Mouse (Mus musculus) thymus, adult 18-20 months (tissue): Measurements from ENCODE around the gene Map1b.

Experiments
- DNase-seq, 2 experiments: peaks; one replicate each; pipeline ENCODE4 v3.0.0; 2022; ENCODE audit warnings: mixed read lengths in 2 of 2

Gene Map1b

GRCm38 (mm10) chr13:99485861-99486260, 30.5 kb downstream of the Map1b start:
- no peak for DNase-seq

- no peak for DNase-seq
These were observed 31.0 kb downstream of the Map1b start for GRCm38 (mm10) chr13:99485331-99485733.

- no peak for DNase-seq
These were observed 31.4 kb downstream of the Map1b start for GRCm38 (mm10) chr13:99484905-99485304.

GRCm38 (mm10) chr13:99483433-99483832, 32.9 kb downstream of the Map1b start:
- DNase-seq, result no peak

GRCm38 (mm10) chr13:99475488-99475887, 40.9 kb downstream of the Map1b start:
- no peak for DNase-seq

- no peak for DNase-seq
These were observed 41.3 kb downstream of the Map1b start for GRCm38 (mm10) chr13:99475033-99475432.

GRCm38 (mm10) chr13:99474108-99474507, 42.2 kb downstream of the Map1b start:
- DNase-seq, result no peak

- no peak for DNase-seq
These were observed 44.3 kb downstream of the Map1b start for GRCm38 (mm10) chr13:99472028-99472427.

GRCm38 (mm10) chr13:99470084-99470483, 46.3 kb downstream of the Map1b start:
- no peak for DNase-seq

GRCm38 (mm10) chr13:99468267-99468666, 48.1 kb downstream of the Map1b start:
- no peak for DNase-seq

- DNase-seq, result no peak
These were observed 49.5 kb downstream of the Map1b start for GRCm38 (mm10) chr13:99466811-99467315.

GRCm38 (mm10) chr13:99466064-99466463, 50.3 kb downstream of the Map1b start:
- DNase-seq, result no peak

GRCm38 (mm10) chr13:99464551-99464950, 51.8 kb downstream of the Map1b start:
- DNase-seq, result no peak

- DNase-seq, result no peak
These were observed 54.5 kb downstream of the Map1b start for GRCm38 (mm10) chr13:99461886-99462285.

- DNase-seq, result no peak
These were observed 56.7 kb downstream of the Map1b start for GRCm38 (mm10) chr13:99459612-99460011.

- no peak for DNase-seq
These were observed 57.5 kb downstream of the Map1b start for GRCm38 (mm10) chr13:99458658-99459386.

- DNase-seq, result no peak
These were observed 61.4 kb downstream of the Map1b start for GRCm38 (mm10) chr13:99454977-99455376.

- DNase-seq, result no peak
These were observed 63.9 kb downstream of the Map1b start for GRCm38 (mm10) chr13:99452444-99452843.

- no peak for DNase-seq
These were observed 65.1 kb downstream of the Map1b start for GRCm38 (mm10) chr13:99451276-99451675.

GRCm38 (mm10) chr13:99450766-99451165, 65.6 kb downstream of the Map1b start:
- DNase-seq, result no peak

GRCm38 (mm10) chr13:99449547-99449946, 66.8 kb downstream of the Map1b start:
- no peak for DNase-seq

- DNase-seq, result no peak
These were observed 68.1 kb downstream of the Map1b start for GRCm38 (mm10) chr13:99448278-99448677.

- DNase-seq, result no peak
These were observed 68.7 kb downstream of the Map1b start for GRCm38 (mm10) chr13:99447403-99448199.

- DNase-seq, result no peak
These were observed 69.3 kb downstream of the Map1b start for GRCm38 (mm10) chr13:99447002-99447401.
